Mouse (Mus musculus): Measurements from ENCODE around the gene Cd86.

DNA sequence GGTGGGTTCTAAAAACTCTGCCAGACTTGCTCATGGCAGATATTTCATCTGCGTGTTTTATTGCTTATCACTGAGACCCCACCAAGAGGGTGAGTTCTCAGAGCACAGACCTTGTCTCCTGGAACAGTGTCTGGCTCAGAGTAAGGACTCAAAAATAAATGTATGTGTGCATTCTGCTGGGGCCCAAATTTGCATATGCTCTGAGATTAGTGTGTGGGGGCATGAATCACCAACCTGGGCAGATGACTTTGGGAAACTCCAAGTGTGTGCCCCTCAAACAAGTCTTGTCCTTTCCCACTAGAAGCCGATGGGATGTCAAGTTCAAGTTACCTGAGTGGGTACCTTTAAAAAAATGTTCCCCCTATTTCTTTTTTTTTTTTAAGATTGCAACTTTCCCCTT is 34.6 kb upstream of the Cd86 start:
- TF ChIP-seq POLR2A (IDR thresholded peaks at IDR 0.05; ENCODE audit: low read depth, low read length): no peak
- TF ChIP-seq CTCF (IDR thresholded peaks at IDR 0.05; ENCODE audit: extremely low read depth, insufficient read length, insufficient replicate concordance, low read depth, low read length): no peak

All from small intestine, adult 2 months (tissue).